Mouse (Mus musculus) embryonic stem cell, embryonic (primary cell): Measurements from ENCODE around the gene Gm973.

Source experiments
- CTCF ChIA-PET, 4 experiments: fragments of 300-600 bp in 2 of 4; fragments of 350-600 bp in 2 of 4; sonication (Branson Sonifier 250); formaldehyde crosslinking; loops; one replicate each; lab custom pipeline; 2022; ENCODE audit warnings: inconsistent platforms in 2 of 4; lab: Charles Lee
- POLR2A ChIA-PET, 4 experiments: fragments of 300-600 bp in 2 of 4; fragments of 350-600 bp in 2 of 4; sonication (Branson Sonifier 250); formaldehyde crosslinking; loops; one replicate each; lab custom pipeline; 2022; ENCODE audit warnings: antibody characterized with exemption in 4 of 4, inconsistent platforms in 1 of 4; lab: Charles Lee

Gm973 gene

GRCm38 (mm10) chr1:59553708-59554107, 37.6 kb downstream of the Gm973 start:
- ChIA-PET POLR2A (interaction anchor here in 1 of 4 experiments (0.5 kb wide), 1 partner anchor 289 kb away, joined by 4 read pairs; no protein-coding TSS in a partner anchor), CTCF (interaction anchor here in 1 of 4 experiments (0.6 kb wide), 1 partner anchor 50 kb away, joined by 3 read pairs; no protein-coding TSS in a partner anchor)

GRCm38 (mm10) chr1:59563581-59563980, 47.5 kb downstream of the Gm973 start:
- POLR2A ChIA-PET: interaction anchor here in 1 of 4 experiments (1.5 kb wide), 1 partner anchor 16 kb away, joined by 3 read pairs; no protein-coding TSS in a partner anchor
- CTCF ChIA-PET: no interaction called here

- ChIA-PET POLR2A (no interaction called here), CTCF (no interaction called here)
These were observed 49.7 kb downstream of the Gm973 start for GRCm38 (mm10) chr1:59565804-59566203.

GRCm38 (mm10) chr1:59566281-59566680, 50.2 kb downstream of the Gm973 start:
- POLR2A ChIA-PET: no interaction called here
- CTCF ChIA-PET: no interaction called here

GRCm38 (mm10) chr1:59566926-59567325, 50.9 kb downstream of the Gm973 start:
- CTCF ChIA-PET: interaction anchor here in 3 of 4 experiments (0.5 to 1.6 kb wide), 3 partner anchors 17 to 70 kb away, joined by 3 read pairs; no protein-coding TSS in a partner anchor

GRCm38 (mm10) chr1:59567521-59567920, 51.5 kb downstream of the Gm973 start:
- ChIA-PET POLR2A (interaction anchor here in 2 of 4 experiments (0.6 kb wide), 2 partner anchors 18 to 23 kb away, joined by 3 read pairs; no protein-coding TSS in a partner anchor), CTCF (interaction anchor here in 2 of 4 experiments (0.5 to 1.6 kb wide), 3 partner anchors 17 to 193 kb away, joined by 3 to 4 read pairs (median 3); no protein-coding TSS in a partner anchor)

More at GRCm38 (mm10) chr1:59566926-59567325, 50.9 kb downstream of the Gm973 start:
- POLR2A ChIA-PET: interaction anchor here in 2 of 4 experiments (0.6 kb wide), 3 partner anchors 12 to 24 kb away, joined by 3 to 4 read pairs (median 3); no protein-coding TSS in a partner anchor

GRCm38 (mm10) chr1:59568283-59568682, 52.2 kb downstream of the Gm973 start:
- ChIA-PET CTCF (interaction anchor here in 1 of 4 experiments (1.6 kb wide), 1 partner anchor 16 kb away, joined by 3 read pairs; no protein-coding TSS in a partner anchor), POLR2A (no interaction called here)

GRCm38 (mm10) chr1:59569301-59569700, 53.2 kb downstream of the Gm973 start:
- CTCF ChIA-PET: interaction anchor here in 1 of 4 experiments (0.5 kb wide), 1 partner anchor 392 kb away, joined by 3 read pairs; no protein-coding TSS in a partner anchor
- POLR2A ChIA-PET: interaction anchor here in 1 of 4 experiments (0.5 kb wide), 1 partner anchor 322 kb away, joined by 3 read pairs; no protein-coding TSS in a partner anchor

- ChIA-PET CTCF (interaction anchor here in 1 of 4 experiments (0.6 to 0.7 kb wide), 3 partner anchors 53 to 620 kb away, joined by 3 to 4 read pairs (median 4); no protein-coding TSS in a partner anchor), POLR2A (interaction anchor here in 2 of 4 experiments (0.6 to 1.2 kb wide), 4 partner anchors 29 to 194 kb away, joined by 3 to 5 read pairs (median 4); no protein-coding TSS in a partner anchor)
These were observed 54.7 kb downstream of the Gm973 start for GRCm38 (mm10) chr1:59570767-59571166.

GRCm38 (mm10) chr1:59571502-59571901, 55.4 kb downstream of the Gm973 start:
- POLR2A ChIA-PET: interaction anchor here in 2 of 4 experiments (0.7 to 1.2 kb wide), 3 partner anchors 30 to 195 kb away, joined by 3 to 5 read pairs (median 4); no protein-coding TSS in a partner anchor
- CTCF ChIA-PET: no interaction called here

GRCm38 (mm10) chr1:59573843-59574242, 57.8 kb downstream of the Gm973 start:
- CTCF ChIA-PET: interaction anchor here in 3 of 4 experiments (0.6 to 1.7 kb wide), 3 partner anchors 11 to 165 kb away, joined by 3 to 12 read pairs (median 5); no protein-coding TSS in a partner anchor
- POLR2A ChIA-PET: interaction anchor here in 1 of 4 experiments (0.9 kb wide), 1 partner anchor 13 kb away, joined by 3 read pairs; no protein-coding TSS in a partner anchor

- ChIA-PET CTCF (interaction anchor here (0.6 to 1.9 kb wide), 8 partner anchors 10 to 166 kb away, joined by 3 to 12 read pairs (median 4); no protein-coding TSS in a partner anchor), POLR2A (interaction anchor here in 2 of 4 experiments (0.6 to 0.9 kb wide), 4 partner anchors 14 to 613 kb away, joined by 3 to 6 read pairs (median 4); no protein-coding TSS in a partner anchor)
These were observed 58.5 kb downstream of the Gm973 start for GRCm38 (mm10) chr1:59574262-59575187.

- ChIA-PET CTCF (no interaction called here), POLR2A (interaction anchor here in 1 of 4 experiments (1.3 kb wide), 1 partner anchor 16 kb away, joined by 3 read pairs; no protein-coding TSS in a partner anchor)
These were observed 62.7 kb downstream of the Gm973 start for GRCm38 (mm10) chr1:59578770-59579169.

GRCm38 (mm10) chr1:59579327-59579726, 63.3 kb downstream of the Gm973 start:
- CTCF ChIA-PET: interaction anchor here in 1 of 4 experiments (0.7 kb wide), 1 partner anchor 14 kb away, joined by 14 read pairs; no protein-coding TSS in a partner anchor
- POLR2A ChIA-PET: interaction anchor here in 1 of 4 experiments (0.9 to 1.3 kb wide), 3 partner anchors 16 to 294 kb away, joined by 3 read pairs; no protein-coding TSS in a partner anchor

GRCm38 (mm10) chr1:59580131-59580751, 64.2 kb downstream of the Gm973 start:
- POLR2A ChIA-PET: interaction anchor here in 1 of 4 experiments (0.9 to 1.3 kb wide), 5 partner anchors 17 to 295 kb away, joined by 3 read pairs; no protein-coding TSS in a partner anchor
- CTCF ChIA-PET: interaction anchor here in 1 of 4 experiments (0.5 to 0.7 kb wide), 2 partner anchors 15 to 19 kb away, joined by 4 to 14 read pairs; no protein-coding TSS in a partner anchor

GRCm38 (mm10) chr1:59580880-59581279, 64.8 kb downstream of the Gm973 start:
- POLR2A ChIA-PET: interaction anchor here in 1 of 4 experiments (0.9 kb wide), 1 partner anchor 93 kb away, joined by 3 read pairs; no protein-coding TSS in a partner anchor
- CTCF ChIA-PET: interaction anchor here in 1 of 4 experiments (1.7 kb wide), 1 partner anchor 264 kb away, joined by 3 read pairs; no protein-coding TSS in a partner anchor
